Mouse (Mus musculus): ENCODE measurements around the gene Arhgef11. TPM values are rescaled to one million over a fixed set of nuclear protein-coding genes. Genes with fewer than 3 reads are reported as not detected.
"Not testable (repeated sequence)": the region's sequence is repeated elsewhere in the genome, so short reads cannot be mapped to it uniquely, and the experiment has no call there.

Gene Arhgef11
- total RNA-seq (2021) = 10 to 100 TPM; 16.5 to 17.3 TPM
- long read RNA-seq, experiment 1, partial matches to known transcripts = 5 of 12 reads
- long read RNA-seq, experiment 1, other reads (novel, unspliced or antisense) = 7 of 12 reads
- long read RNA-seq, experiment 2, partial matches to known transcripts = 12 of 16 reads
- long read RNA-seq, experiment 2, other reads (novel, unspliced or antisense) = 4 of 16 reads

DNA sequence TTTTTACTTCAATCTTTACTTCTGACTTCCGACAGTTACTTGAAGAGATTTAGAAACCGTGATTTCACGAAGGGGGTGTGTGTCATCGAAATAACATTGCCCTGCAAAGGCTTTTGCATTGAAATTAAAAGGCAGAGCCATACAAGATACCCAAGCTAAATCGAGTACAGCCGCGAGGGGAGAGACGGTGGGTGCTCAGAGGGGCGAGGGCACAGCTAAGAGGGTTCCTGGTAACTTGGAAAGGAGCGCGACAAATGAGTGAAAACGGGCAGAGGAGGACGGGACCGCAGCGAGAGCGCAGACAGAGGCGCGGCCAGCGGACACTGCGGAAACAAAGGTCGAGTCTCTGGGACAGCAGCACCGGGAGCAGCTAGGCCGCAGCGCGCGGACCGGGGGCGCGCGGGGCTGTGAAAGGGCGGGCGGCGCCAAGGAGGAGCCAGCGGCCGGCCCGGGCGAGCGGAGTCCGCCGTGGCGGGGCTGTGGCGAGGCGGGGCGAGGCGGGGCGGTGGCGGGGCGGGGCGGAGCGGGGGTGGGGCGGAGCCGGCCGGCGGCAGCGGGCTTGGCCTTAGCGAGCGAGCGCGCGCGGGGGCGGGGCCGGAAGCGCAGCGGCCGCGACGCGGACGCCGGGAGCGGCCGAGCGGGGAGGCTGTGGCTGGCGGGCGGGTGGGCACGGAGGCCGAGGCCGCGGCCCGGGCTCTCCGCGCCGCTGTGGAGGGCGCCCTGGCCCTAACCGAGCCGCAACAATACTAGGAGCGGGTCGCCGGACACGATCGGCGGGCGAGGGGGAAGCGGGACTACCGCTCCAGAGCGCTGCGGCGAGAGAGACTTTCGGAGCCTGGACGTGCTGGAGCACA, at the start of gene Arhgef11:
Gene Arhgef11 (plus strand): TSS at position 603 of the 854 bp plus-strand sequence.
- Histone ChIP-seq H3K4me3 (peak within 1 kb of the TSS; percentile 91), H3K27ac (peak within 1 kb of the TSS; percentile 98)
- peak; percentile 92 for DNase-seq
- no peak for TF ChIP-seq CTCF (IDR thresholded peaks at IDR 0.05)
- intact Hi-C loops (cut with DNase I) = loop anchor here (5.0 kb wide), 1 partner anchor 90 kb away; the partner anchor contains the start of gene Etv3

- intact Hi-C loops (cut with DNase I) = no loop called here
- no peak for TF ChIP-seq CTCF (IDR thresholded peaks at IDR 0.05)
- Histone ChIP-seq H3K27ac (no peak overlapping the region), H3K4me3 (no peak overlapping the region)
- no peak for DNase-seq
These were observed 48.7 kb upstream of the Arhgef11 start for GRCm38 (mm10) chr3:87568681-87569080.

GRCm38 (mm10) chr3:87575766-87576165, 41.6 kb upstream of the Arhgef11 start:
- H3K27ac ChIP-seq = no peak overlapping the region
- no peak for TF ChIP-seq CTCF (IDR thresholded peaks at IDR 0.05)
- no peak for DNase-seq
- no peak overlapping the region for H3K4me3 ChIP-seq
- intact Hi-C loops (cut with DNase I) = no loop called here

DNA sequence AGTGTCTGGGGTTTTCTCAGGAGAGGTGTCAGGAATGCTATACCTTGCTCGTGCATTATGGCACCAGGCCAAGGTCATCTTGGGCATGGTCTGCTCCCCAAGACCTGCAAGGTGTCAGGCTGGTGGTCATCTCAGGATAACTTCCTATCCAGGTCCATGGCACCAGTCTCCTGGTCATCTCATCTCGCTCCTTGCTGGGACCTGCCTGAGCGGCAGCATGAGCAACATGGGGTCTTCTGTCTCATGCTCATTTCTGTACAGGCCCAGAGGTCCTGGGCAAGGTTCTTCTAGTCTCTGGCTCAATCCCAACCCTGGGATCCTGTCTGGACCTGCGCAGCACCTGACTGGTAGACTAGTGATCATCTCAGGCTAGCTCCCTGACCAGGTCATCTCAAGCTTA, 35.1 kb upstream of the Arhgef11 start:
- Histone ChIP-seq H3K27ac (no peak overlapping the region), H3K4me3 (no peak overlapping the region)
- intact Hi-C loops (cut with DNase I) = no loop called here
- DNase-seq = no peak
- no peak for TF ChIP-seq CTCF (IDR thresholded peaks at IDR 0.05)

GRCm38 (mm10) chr3:87593793-87594192, 23.6 kb upstream of the Arhgef11 start:
- intact Hi-C loops (cut with DNase I) = no loop called here
- no peak for DNase-seq
- no peak overlapping the region for H3K4me3 ChIP-seq

DNA sequence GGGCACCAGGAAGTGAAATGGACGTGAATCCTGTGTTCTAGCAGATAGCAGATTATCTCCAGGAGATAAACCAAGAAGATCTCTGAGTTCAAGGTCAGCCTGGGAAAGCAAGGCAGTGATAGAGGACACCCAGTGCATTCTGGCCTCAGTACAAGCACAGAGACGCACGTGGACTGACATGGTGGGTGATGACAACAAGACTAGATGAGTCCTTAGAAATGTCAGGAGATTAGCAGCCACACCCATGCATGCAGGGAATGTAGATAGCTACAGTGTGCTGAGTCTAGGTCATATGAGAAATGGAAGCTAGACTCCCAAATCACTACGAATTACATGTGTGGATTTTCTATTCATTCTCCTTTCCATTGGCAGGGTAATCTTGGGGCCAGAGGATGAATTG, 22.0 kb upstream of the Arhgef11 start:
- DNase-seq; intact Hi-C loops (cut with DNase I); H3K27ac ChIP-seq; H3K4me3 ChIP-seq: not testable (repeated sequence)

More at GRCm38 (mm10) chr3:87593793-87594192, 23.6 kb upstream of the Arhgef11 start:
- no peak for TF ChIP-seq CTCF (IDR thresholded peaks at IDR 0.05)
- no peak overlapping the region for H3K27ac ChIP-seq

DNA sequence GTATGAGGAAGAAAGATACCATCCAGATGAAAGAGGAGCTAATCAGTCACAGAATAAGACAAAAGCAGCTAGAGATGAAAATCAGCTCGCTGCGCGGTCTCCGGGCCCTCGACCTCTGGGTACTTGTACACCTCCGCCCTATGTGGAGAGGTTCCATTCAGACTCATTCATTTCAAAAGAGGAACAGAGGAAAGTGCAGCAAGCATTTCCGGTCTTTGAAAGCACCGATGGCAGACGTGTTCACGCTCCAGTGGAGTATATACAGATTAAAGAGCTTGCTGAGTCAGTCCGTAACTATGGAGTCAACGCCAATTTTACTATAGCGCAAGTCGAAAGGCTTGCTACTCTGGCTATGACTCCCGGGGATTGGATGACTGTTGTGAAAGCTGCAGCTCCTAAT, 16.3 kb upstream of the Arhgef11 start:
- intact Hi-C loops (cut with DNase I); H3K27ac ChIP-seq; DNase-seq; H3K4me3 ChIP-seq: not testable (repeated sequence)

GRCm38 (mm10) chr3:87616354-87616753, 1.0 kb upstream of the Arhgef11 start:
- intact Hi-C loops (cut with DNase I) = loop anchor here (5.0 kb wide), 1 partner anchor 89 kb away; the partner anchor contains the start of gene Etv3
- Histone ChIP-seq H3K27ac (peak overlapping the region; percentile 94), H3K4me3 (peak overlapping the region; percentile 91; the same call in 1 of the 2 replicates)
- DNase-seq = no peak
- no peak for TF ChIP-seq CTCF (IDR thresholded peaks at IDR 0.05)

DNA sequence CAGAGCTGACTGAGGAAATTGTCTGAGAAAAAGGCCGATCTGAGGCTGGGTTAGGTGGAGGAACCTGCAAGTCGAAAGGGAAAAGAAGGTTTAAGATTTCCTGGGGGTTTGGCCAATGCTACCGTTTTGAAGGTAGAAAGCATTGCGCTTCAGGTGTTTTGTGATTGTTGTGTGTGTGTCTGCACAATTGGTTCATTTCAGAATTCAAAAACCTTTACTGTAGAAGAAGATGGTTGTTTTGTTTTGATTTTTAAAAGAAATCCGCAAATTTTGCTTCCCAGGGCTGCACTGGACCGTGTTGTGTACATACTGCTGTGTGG, 412 bp downstream of the Arhgef11 start:
- peak overlapping the region; percentile 91 for H3K4me3 ChIP-seq
- no peak for DNase-seq
- peak overlapping the region; percentile 98 for H3K27ac ChIP-seq
- TF ChIP-seq CTCF (IDR thresholded peaks at IDR 0.05) = no peak
- intact Hi-C loops (cut with DNase I) = loop anchor here (5.0 kb wide), 1 partner anchor 90 kb away; the partner anchor contains the start of gene Etv3

- Histone ChIP-seq H3K4me3 (peak overlapping the region; percentile 91), H3K27ac (peak overlapping the region; percentile 98)
- no peak for TF ChIP-seq CTCF (IDR thresholded peaks at IDR 0.05)
- intact Hi-C loops (cut with DNase I) = loop anchor here (5.0 kb wide), 1 partner anchor 91 kb away; the partner anchor contains the start of gene Etv3
- no peak for DNase-seq
These were observed 881 bp downstream of the Arhgef11 start for GRCm38 (mm10) chr3:87618240-87618639.

- intact Hi-C loops (cut with DNase I) = loop anchor here (5.0 kb wide), 1 partner anchor 92 kb away; the partner anchor contains the start of gene Etv3
These were observed 1.8 kb downstream of the Arhgef11 start for GRCm38 (mm10) chr3:87618981-87619710.

DNA sequence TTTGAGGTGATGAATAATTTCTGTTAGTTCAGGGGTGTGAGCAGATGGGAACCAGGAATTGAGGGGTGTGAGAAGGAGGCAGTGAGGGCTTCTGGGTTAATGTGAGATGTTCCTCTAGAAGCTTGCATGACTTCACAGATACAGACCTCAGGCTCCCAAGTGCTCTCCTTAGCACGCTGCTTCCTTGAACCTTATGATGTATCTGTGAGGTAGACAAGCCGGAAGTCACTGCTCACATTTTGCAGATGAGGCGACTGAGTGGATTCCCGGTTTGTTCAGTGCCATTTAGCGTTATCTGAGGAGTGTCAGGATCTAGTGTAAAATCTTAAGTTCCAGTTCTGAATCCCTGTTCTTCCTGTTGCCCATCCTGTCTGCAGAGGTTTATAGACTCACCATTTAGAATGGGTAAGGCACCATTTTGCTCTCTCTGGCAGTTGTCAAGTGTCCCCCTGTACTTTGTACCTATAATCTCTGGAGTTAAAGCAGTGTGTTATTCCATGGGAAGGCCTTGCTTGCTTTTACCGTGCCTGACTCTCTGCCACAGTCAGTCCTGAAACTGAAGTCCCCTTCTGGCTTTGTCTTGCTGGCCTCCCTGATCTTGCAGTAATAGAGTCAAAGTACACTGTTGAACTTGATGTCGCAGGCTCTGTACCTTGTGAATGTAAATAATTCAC, 3.0 kb downstream of the Arhgef11 start:
- no peak for DNase-seq
- peak overlapping the region; percentile 91 for H3K4me3 ChIP-seq
- intact Hi-C loops (cut with DNase I) = no loop called here
- no peak for TF ChIP-seq CTCF (IDR thresholded peaks at IDR 0.05)
- H3K27ac ChIP-seq = no peak overlapping the region

More at GRCm38 (mm10) chr3:87618981-87619710, 1.8 kb downstream of the Arhgef11 start:
- Histone ChIP-seq H3K4me3 (peak overlapping the region; percentile 91), H3K27ac (peak overlapping the region; percentile 98)
- DNase-seq = no peak
- TF ChIP-seq CTCF (IDR thresholded peaks at IDR 0.05) = no peak

All from gastrocnemius, adult 2 months (tissue).